Mouse (Mus musculus) hindbrain, embryonic 14.5 days (tissue): ENCODE measurements around the gene Otud5. TPM values are rescaled to one million over a fixed set of nuclear protein-coding genes. Genes with fewer than 3 reads are reported as not detected.

ENCODE experiments used
- ATAC-seq: fragments of 200-750 bp; cut with Nextera tagmentation; 2 replicates; pipeline ENCODE4 v1.8.0; 2017; ENCODE audit warnings: moderate number of reproducible peaks, mild to moderate bottlenecking, moderate TSS enrichment, moderate library complexity; ENCODE audit not compliant: low FRiP score
- DNase-seq: peaks from one replicate; pipeline ENCODE4 v3.0.0-alpha.2; 2015; ENCODE audit warnings: low spot score
- H3K27ac ChIP-seq: fragments of 300-500 bp; sonication (generic); 2 replicates; pipeline ENCODE4 v1.5.1; 2014; ENCODE audit warnings: mild to moderate bottlenecking, moderate library complexity
- H3K27me3 ChIP-seq: fragments of 300-500 bp; sonication (generic); 2 replicates; pipeline ENCODE4 v1.6.1; 2014; ENCODE audit warnings: mild to moderate bottlenecking, low read length, mixed read lengths; ENCODE audit not compliant: control insufficient read depth, insufficient read depth
- H3K36me3 ChIP-seq: fragments of 300-500 bp; sonication (generic); replicated peaks from 2 replicates; pipeline ENCODE4 v1.6.1; 2014; ENCODE audit not compliant: control insufficient read depth, insufficient read depth
- H3K4me1 ChIP-seq: fragments of 300-500 bp; sonication (generic); replicated peaks from 2 replicates; pipeline ENCODE4 v1.6.1; 2014; ENCODE audit warnings: antibody characterized with exemption, low read length, mixed read lengths; ENCODE audit not compliant: control insufficient read depth, insufficient read depth
- H3K4me2 ChIP-seq: fragments of 300-500 bp; sonication (generic); replicated peaks from 2 replicates; pipeline ENCODE4 v1.6.1; 2014; ENCODE audit warnings: mild to moderate bottlenecking, moderate library complexity
- H3K4me3 ChIP-seq: fragments of 300-500 bp; sonication (generic); replicated peaks from 2 replicates; pipeline ENCODE4 v1.5.1; 2014; ENCODE audit warnings: mild to moderate bottlenecking, low read length
- H3K9ac ChIP-seq: fragments of 300-500 bp; sonication (generic); 2 replicates; pipeline ENCODE4 v1.6.1; 2014
- H3K9me3 ChIP-seq: fragments of 300-500 bp; sonication (generic); 2 replicates; pipeline ENCODE4 v1.6.1; 2016; ENCODE audit warnings: low read length; ENCODE audit not compliant: control insufficient read depth
- WGBS: fragments of 180-500 bp; shearing (Covaris S2); extraction: QIAGEN DNeasy Blood & Tissue Kit; methylation state at CpG from one replicate; pipeline ENCODE4 v1.1.7; 2014; 5-methylcytosine and 5-hydroxymethylcytosine counted together
- polyA plus RNA-seq: library from polyadenylated mRNA; unstranded; fragments of >200 nt; fragmentation: Nextera tagmentation; extraction: Ambion mirVana; gene quantifications from 2 replicates; pipeline ENCODE4 v1.2.1, GENCODE M21; 2014

Otud5 gene
- polyA plus RNA-seq, 1 experiment from 2014 or later: 30.8 TPM

- Histone ChIP-seq H3K36me3 (no peaks in the 10 kb centered on the region), H3K9ac (peak overlapping the region; percentile 77), H3K9me3 (no peaks in the 10 kb centered on the region), H3K27ac (peak overlapping the region; percentile 88), H3K4me2 (peak overlapping the region; percentile 77), H3K4me1 (peaks cover 5% of the 10 kb centered on the region), H3K27me3 (no peaks in the 10 kb centered on the region), H3K4me3 (peak overlapping the region; percentile 70)
- 12% methylated on average over 39 of the region's 42 CpGs for WGBS
- no peak for ATAC-seq
- no peak for DNase-seq
Measured at GRCm38 (mm10) chrX:7842318-7842717, 1.2 kb downstream of the Otud5 start.

- H3K4me2 ChIP-seq: no peak overlapping the region
- ATAC-seq (peak; percentile 69; the same call in 1 of the 2 replicates), DNase-seq (no peak)
- peaks cover 5% of the 10 kb centered on the region for H3K4me1 ChIP-seq
- H3K9me3 ChIP-seq: no peaks in the 10 kb centered on the region
- no peak overlapping the region for H3K4me3 ChIP-seq
- no peak overlapping the region for H3K27ac ChIP-seq
- no peak overlapping the region for H3K9ac ChIP-seq
- H3K36me3 ChIP-seq: peaks cover 13% of the 10 kb centered on the region; the same call in 1 of the 2 replicates
- no peaks in the 10 kb centered on the region for H3K27me3 ChIP-seq
- 59% methylated on average over 2 of the region's 2 CpGs for WGBS
Measured at GRCm38 (mm10) chrX:7847845-7848244, 6.7 kb downstream of the Otud5 start.

DNA sequence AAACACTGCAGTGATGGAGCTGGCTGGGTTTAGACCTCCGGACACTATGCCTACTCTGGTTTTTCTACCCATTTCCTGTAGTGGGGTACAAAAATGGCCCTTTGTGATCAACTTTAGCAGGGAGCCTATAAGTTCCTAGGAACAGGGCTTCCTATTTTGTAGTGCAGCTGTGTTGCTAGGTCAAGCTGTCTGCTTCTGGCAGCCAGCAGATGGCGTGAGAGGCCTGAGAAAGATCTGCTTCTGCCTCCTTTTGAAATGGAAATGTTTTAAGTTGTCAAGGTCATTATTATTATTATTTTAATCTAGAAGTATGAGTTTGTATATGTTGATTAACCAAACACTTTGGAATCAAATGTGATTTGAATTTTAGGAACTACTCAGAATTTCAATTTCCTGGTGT is 13.4 kb downstream of the Otud5 start:
- no peak overlapping the region for H3K4me2 ChIP-seq
- H3K27ac ChIP-seq: no peak overlapping the region
- H3K4me1 ChIP-seq: no peaks in the 10 kb centered on the region
- no peak for ATAC-seq
- H3K9ac ChIP-seq: no peak overlapping the region
- H3K27me3 ChIP-seq: no peaks in the 10 kb centered on the region
- H3K9me3 ChIP-seq: no peaks in the 10 kb centered on the region
- H3K36me3 ChIP-seq: peaks cover 10% of the 10 kb centered on the region
- 50% methylated on average over 2 of the region's 2 CpGs for WGBS
- H3K4me3 ChIP-seq: no peak overlapping the region
- DNase-seq: peak; percentile 28

- H3K9ac ChIP-seq: no peak overlapping the region
- 97% methylated on average over 3 of the region's 3 CpGs for WGBS
Measured at GRCm38 (mm10) chrX:7859191-7859753, 18.1 kb downstream of the Otud5 start.

DNA sequence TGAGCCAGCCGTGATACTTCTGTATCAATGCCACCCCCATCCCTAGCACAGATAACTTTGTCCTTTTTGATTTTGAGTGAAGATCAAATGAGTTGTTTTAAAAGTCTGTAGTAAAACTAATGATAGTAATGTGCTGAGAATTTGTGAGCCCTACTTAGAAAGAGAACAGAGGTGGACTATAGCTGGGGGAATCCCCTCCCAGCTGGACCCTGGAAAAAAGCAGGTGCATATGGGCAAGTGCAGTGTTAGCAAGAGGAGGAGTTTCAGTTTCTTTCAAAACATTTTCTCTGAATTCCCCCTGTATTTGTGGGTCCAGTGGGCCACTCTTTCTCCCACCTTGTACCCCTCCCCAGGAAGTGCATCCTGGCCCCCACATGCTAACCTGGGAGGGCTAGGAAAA is 22.0 kb downstream of the Otud5 start:
- Histone ChIP-seq H3K4me1 (no peaks in the 10 kb centered on the region), H3K4me3 (no peak overlapping the region), H3K36me3 (peaks cover 12% of the 10 kb centered on the region; the same call in 1 of the 2 replicates), H3K9ac (no peak overlapping the region), H3K27me3 (no peaks in the 10 kb centered on the region), H3K27ac (no peak overlapping the region), H3K9me3 (no peaks in the 10 kb centered on the region), H3K4me2 (no peak overlapping the region)
- 94% methylated on average over 1 of the region's 1 CpGs for WGBS
- DNase-seq: no peak
- ATAC-seq: no peak

More at GRCm38 (mm10) chrX:7859191-7859753, 18.1 kb downstream of the Otud5 start:
- Histone ChIP-seq H3K4me2 (no peak overlapping the region), H3K36me3 (peaks cover 5% of the 10 kb centered on the region), H3K4me3 (no peak overlapping the region), H3K27ac (no peak overlapping the region), H3K27me3 (no peaks in the 10 kb centered on the region), H3K9me3 (no peaks in the 10 kb centered on the region), H3K4me1 (no peaks in the 10 kb centered on the region)
- DNase-seq (no peak), ATAC-seq (no peak)

GRCm38 (mm10) chrX:7864551-7864950 is 23.4 kb downstream of the Otud5 start:
- Histone ChIP-seq H3K36me3 (peaks cover 17% of the 10 kb centered on the region; the same call in 1 of the 2 replicates), H3K4me1 (no peaks in the 10 kb centered on the region), H3K27ac (no peak overlapping the region), H3K4me2 (no peak overlapping the region), H3K4me3 (no peak overlapping the region), H3K9me3 (no peaks in the 10 kb centered on the region), H3K9ac (no peak overlapping the region), H3K27me3 (no peaks in the 10 kb centered on the region)
- ATAC-seq (no peak), DNase-seq (no peak)
- 80% methylated on average over 3 of the region's 3 CpGs for WGBS

- Histone ChIP-seq H3K36me3 (peaks cover 16% of the 10 kb centered on the region; the same call in 1 of the 2 replicates), H3K27ac (no peak overlapping the region), H3K9ac (no peak overlapping the region), H3K4me3 (no peak overlapping the region), H3K4me2 (no peak overlapping the region), H3K4me1 (no peaks in the 10 kb centered on the region), H3K9me3 (no peaks in the 10 kb centered on the region), H3K27me3 (no peaks in the 10 kb centered on the region)
- ATAC-seq (no peak), DNase-seq (no peak)
- WGBS: 70% methylated on average over 2 of the region's 2 CpGs
Measured at GRCm38 (mm10) chrX:7865343-7865742, 24.2 kb downstream of the Otud5 start.

- H3K36me3 ChIP-seq: peaks cover 13% of the 10 kb centered on the region; the same call in 1 of the 2 replicates
- H3K4me1 ChIP-seq: no peaks in the 10 kb centered on the region
- no peaks in the 10 kb centered on the region for H3K27me3 ChIP-seq
- H3K4me2 ChIP-seq: no peak overlapping the region
- H3K4me3 ChIP-seq: no peak overlapping the region
- no peak overlapping the region for H3K9ac ChIP-seq
- ATAC-seq (no peak), DNase-seq (no peak)
- H3K27ac ChIP-seq: no peak overlapping the region
- H3K9me3 ChIP-seq: no peaks in the 10 kb centered on the region
- WGBS: 75% methylated on average over 2 of the region's 2 CpGs
Measured at GRCm38 (mm10) chrX:7865786-7866185, 24.6 kb downstream of the Otud5 start.

DNA sequence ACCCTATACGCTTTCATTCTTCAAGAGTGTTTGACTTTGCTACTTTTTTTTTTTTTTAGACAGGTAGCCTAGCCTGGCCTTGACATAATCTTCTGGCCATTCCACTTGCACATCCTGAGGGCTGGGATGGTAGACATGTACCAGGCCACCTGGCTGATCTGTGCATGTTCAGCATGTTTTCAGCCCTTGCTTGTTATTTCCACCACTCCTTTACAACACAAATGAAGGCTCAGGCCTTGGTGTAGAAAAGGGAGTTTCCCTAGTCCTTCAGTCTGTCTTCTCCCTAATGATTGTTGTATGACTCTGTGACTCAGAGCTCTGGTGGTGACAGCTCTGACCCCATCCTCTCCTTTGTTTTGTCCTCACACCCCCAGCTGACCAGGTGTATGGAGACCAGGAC is 26.0 kb downstream of the Otud5 start:
- Histone ChIP-seq H3K4me2 (no peak overlapping the region), H3K36me3 (peaks cover 15% of the 10 kb centered on the region), H3K27ac (no peak overlapping the region), H3K9ac (no peak overlapping the region), H3K4me1 (no peaks in the 10 kb centered on the region), H3K27me3 (no peaks in the 10 kb centered on the region), H3K4me3 (no peak overlapping the region), H3K9me3 (no peaks in the 10 kb centered on the region)
- no peak for ATAC-seq
- WGBS: 96% methylated on average over 1 of the region's 1 CpGs
- no peak for DNase-seq

DNA sequence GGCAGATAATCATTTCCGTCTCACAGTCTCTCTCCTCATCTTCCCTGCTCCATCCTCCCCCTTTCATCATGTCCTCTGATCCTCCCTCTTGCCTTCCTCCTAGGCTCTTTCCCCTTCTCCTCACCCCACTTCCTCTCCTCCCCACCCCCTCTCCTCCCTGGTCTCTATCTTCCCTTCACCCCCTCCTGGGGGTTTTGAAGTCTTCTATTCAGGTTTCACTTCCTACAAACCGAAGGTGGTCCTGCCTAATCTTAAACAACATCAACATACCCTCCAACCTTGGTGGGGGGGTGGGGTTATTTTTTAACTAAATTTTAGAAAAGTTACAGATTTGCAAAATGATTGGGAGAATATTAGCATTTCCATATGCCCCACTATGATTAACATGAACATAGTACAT is 27.3 kb downstream of the Otud5 start:
- Histone ChIP-seq H3K4me1 (no peaks in the 10 kb centered on the region), H3K4me2 (no peak overlapping the region), H3K36me3 (peaks cover 29% of the 10 kb centered on the region), H3K27ac (no peak overlapping the region), H3K4me3 (no peak overlapping the region), H3K27me3 (no peaks in the 10 kb centered on the region), H3K9ac (no peak overlapping the region), H3K9me3 (no peaks in the 10 kb centered on the region)
- WGBS: 46% methylated on average over 2 of the region's 2 CpGs
- ATAC-seq (no peak), DNase-seq (no peak)
